Mouse (Mus musculus) ES-Bruce4 (cell line): Measurements from ENCODE around the gene Dll4. TPM values are rescaled to one million over a fixed set of nuclear protein-coding genes. Genes with fewer than 3 reads are reported as not detected.

Experiments used
- H3K27ac ChIP-seq: 2 replicates; pipeline ENCODE4 v1.5.1; 2012; ENCODE audit warnings: low read length, inconsistent platforms; ENCODE audit not compliant: insufficient read depth
- H3K27me3 ChIP-seq: 2 replicates; pipeline ENCODE4 v1.6.1; 2012; ENCODE audit warnings: mild to moderate bottlenecking, low read length, inconsistent platforms; ENCODE audit not compliant: control insufficient read depth, poor library complexity, insufficient read depth, severe bottlenecking
- H3K36me3 ChIP-seq: 2 replicates; pipeline ENCODE4 v1.6.1; 2012; ENCODE audit warnings: inconsistent platforms, mild to moderate bottlenecking, low read length, moderate library complexity; ENCODE audit not compliant: control insufficient read depth, poor library complexity, insufficient read depth, severe bottlenecking
- H3K4me1 ChIP-seq: one replicate; pipeline ENCODE4 v1.8.1; 2011; ENCODE audit warnings: low read length; ENCODE audit not compliant: control insufficient read depth, insufficient read depth
- H3K4me3 ChIP-seq: 2 replicates; pipeline ENCODE4 v1.5.1; 2011; ENCODE audit warnings: low read depth, mild to moderate bottlenecking, low read length
- H3K9ac ChIP-seq: 2 replicates; pipeline ENCODE4 v1.6.1; 2012; ENCODE audit warnings: low read depth, mild to moderate bottlenecking, inconsistent platforms; ENCODE audit not compliant: poor library complexity, severe bottlenecking
- H3K9me3 ChIP-seq: replicated peaks from 2 replicates; pipeline ENCODE4 v1.6.1; 2012; ENCODE audit warnings: mild to moderate bottlenecking, low read length, inconsistent platforms; ENCODE audit not compliant: control insufficient read depth, poor library complexity, insufficient read depth, severe bottlenecking
- CTCF ChIP-seq: IDR thresholded peaks from one replicate; pipeline ENCODE4 v1.8.1; 2011; ENCODE audit warnings: low read depth, low read length
- EP300 ChIP-seq: IDR thresholded peaks from 2 replicates; pipeline ENCODE4 v1.6.1; 2011; ENCODE audit warnings: low read depth, low read length; ENCODE audit not compliant: insufficient read depth
- POLR2A ChIP-seq: IDR thresholded peaks from one replicate; pipeline ENCODE4 v1.8.1; 2011; ENCODE audit warnings: low read length; ENCODE audit not compliant: insufficient read depth
- polyA plus RNA-seq: library from polyadenylated mRNA; stranded (reverse); fragments of >200 nt; gene quantifications from 2 replicates; pipeline ENCODE4 v1.2.4, GENCODE M21; 2011; ENCODE audit warnings: low read depth; ENCODE audit not compliant: missing spikeins, insufficient read depth, insufficient read length

The Dll4 gene
- polyA plus RNA-seq, 1 experiment: not detected

DNA sequence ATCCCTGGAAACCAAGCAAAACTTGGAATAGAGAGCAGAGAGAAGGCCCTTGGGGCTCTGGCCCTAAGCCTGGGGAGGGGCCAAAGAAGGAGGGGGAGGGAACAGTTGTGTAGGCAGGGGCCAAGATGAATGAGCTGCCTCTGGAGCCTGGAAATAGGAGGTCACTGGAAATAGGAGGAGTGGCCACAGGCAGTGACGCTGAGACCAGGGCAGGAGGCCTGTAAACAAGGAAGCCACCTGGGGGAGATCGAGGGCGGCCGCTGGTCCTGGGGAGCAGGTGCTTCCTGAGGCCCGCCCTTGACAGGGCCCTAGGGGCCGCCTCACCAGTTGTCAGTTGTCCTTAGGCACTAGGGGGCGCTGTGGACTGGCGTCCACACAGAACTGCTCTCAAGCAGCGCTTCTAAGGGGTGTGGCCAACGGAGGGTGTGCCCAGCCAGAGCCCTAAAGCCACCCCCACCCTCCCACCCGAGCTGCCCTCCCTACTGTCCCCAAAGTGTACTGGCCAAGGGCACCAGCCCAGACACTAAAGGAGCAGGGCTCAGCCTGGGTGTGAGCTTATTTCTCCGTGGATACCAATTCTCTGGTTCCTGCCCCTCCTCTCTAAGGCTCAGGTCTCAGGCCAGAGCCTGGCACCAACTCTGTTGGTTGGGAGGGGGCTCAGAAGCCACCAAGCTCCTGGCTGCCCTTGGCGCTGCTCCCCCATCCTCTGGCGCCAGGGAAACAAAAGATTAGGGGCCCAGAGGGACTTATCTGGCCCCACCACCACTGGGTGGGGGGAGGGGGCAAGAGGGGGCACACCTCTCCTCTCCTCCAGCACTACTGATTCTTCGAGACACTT, 25.4 kb upstream of the Dll4 start:
- Histone ChIP-seq H3K4me3 (no peak overlapping the region), H3K36me3 (no peaks in the 10 kb centered on the region), H3K9ac (no peak overlapping the region), H3K9me3 (no peaks in the 10 kb centered on the region), H3K27me3 (no peaks in the 10 kb centered on the region), H3K27ac (no peak overlapping the region), H3K4me1 (peaks cover 2% of the 10 kb centered on the region)
- TF ChIP-seq EP300 (0 out of 2 replicates have a peak, but pooled peaks have one; percentile 19), POLR2A (no peak), CTCF (peak; percentile 87)

DNA sequence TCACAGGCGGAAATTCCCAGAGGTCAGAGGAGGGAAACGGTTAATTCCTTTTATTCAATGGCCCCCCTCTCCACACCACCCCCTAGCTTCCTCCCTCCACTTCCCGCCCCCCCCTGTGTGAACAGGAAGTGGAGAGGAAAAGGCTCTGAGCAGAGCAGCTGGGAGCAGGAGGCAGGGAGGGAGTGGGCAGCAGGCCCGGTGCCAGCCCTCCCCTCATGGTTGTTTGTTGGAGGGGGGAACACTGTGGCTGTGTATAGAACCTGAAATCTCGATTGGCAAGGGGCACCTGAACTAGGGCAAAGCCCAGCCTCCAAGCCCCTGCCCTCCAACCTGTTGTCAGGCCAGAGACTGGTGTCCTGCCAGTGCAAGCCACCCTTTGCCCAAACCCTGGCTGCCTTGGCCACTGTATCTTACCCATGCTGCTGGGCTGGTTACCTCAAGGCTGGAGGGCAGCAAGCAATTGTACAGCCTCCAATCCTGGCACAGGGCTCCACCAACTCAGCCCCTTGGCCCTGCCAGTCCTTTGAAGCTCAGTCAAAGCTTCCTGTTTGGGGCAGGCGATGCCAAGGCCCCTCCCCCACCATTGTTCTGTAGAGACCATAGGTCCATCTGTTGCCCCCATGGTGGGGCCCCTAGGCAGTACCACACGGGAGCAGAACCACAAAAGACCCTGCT, 24.6 kb upstream of the Dll4 start:
- no peak for TF ChIP-seq EP300
- no peak for TF ChIP-seq POLR2A
- TF ChIP-seq CTCF: no peak
- H3K9me3 ChIP-seq: no peaks in the 10 kb centered on the region
- H3K9ac ChIP-seq: no peak overlapping the region
- no peak overlapping the region for H3K4me3 ChIP-seq
- H3K27me3 ChIP-seq: no peaks in the 10 kb centered on the region
- no peak overlapping the region for H3K27ac ChIP-seq
- H3K4me1 ChIP-seq: peaks cover 2% of the 10 kb centered on the region
- H3K36me3 ChIP-seq: no peaks in the 10 kb centered on the region

DNA sequence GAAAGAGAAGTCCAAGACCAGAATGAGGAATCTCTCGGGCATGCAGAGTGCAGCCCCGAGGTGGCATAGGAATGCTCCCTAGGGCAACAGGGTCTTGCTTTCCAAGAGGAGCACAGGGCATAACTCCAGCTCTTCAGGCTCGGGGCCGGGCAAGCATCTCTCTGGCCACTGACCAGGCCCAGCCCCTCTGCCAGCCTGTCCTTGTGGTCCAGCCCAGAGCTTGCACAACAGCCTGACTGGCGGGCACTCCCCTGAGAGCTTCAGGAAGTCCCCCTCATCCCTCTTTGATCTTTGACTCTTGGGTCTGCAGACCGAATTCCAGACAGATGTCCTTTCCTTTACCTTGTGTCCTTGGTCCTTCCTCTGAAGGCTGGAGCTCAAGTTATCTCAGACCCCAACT, 22.7 kb upstream of the Dll4 start:
- H3K27me3 ChIP-seq: no peaks in the 10 kb centered on the region
- H3K4me3 ChIP-seq: no peak overlapping the region
- no peaks in the 10 kb centered on the region for H3K36me3 ChIP-seq
- H3K9me3 ChIP-seq: no peaks in the 10 kb centered on the region
- H3K27ac ChIP-seq: no peak overlapping the region
- H3K9ac ChIP-seq: no peak overlapping the region
- TF ChIP-seq CTCF (no peak), EP300 (no peak), POLR2A (no peak)
- H3K4me1 ChIP-seq: peaks cover 2% of the 10 kb centered on the region

DNA sequence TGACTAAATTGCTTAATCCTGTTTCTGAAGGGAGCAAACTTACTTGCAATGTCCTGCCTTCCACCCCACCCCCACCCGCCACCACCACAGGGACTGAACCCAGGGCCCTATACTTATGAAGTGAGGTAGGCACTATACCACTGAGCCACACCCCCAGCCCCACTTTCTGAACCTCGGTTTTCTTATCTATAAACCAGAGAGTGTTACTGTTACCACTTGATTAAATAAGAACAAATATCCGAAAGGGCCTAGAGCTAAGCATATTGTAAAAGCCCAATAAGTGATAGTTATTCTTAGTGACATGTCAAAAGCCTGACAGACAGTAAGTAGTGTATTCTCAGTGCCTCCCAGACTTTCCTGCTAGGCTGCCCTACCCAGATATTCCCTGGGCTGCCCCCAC, 21.2 kb upstream of the Dll4 start:
- Histone ChIP-seq H3K27ac (no peak overlapping the region), H3K27me3 (no peaks in the 10 kb centered on the region), H3K36me3 (no peaks in the 10 kb centered on the region), H3K4me1 (peaks cover 2% of the 10 kb centered on the region), H3K9ac (no peak overlapping the region), H3K9me3 (no peaks in the 10 kb centered on the region), H3K4me3 (no peak overlapping the region)
- TF ChIP-seq POLR2A (no peak), CTCF (no peak), EP300 (no peak)

DNA sequence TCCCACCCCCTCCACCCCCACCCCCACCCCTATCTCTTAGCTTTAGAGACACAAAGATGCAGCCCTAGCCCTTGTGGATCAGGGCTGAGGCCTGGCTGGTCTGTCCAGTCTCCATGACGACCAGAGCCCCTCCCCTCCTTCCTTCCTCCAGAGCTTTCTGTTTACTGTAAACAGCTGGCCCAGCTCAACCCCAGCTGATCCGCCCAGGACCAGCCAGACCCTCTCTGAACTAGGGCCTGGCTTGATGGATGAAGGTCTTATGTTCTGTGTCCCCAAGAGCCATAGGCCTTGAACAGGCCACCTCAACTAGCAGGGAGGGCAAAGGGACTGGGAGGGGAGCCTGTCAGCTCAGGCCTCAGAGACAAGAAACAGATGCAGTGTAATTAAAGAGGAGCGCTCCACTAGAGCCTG, 20.8 kb upstream of the Dll4 start:
- no peaks in the 10 kb centered on the region for H3K36me3 ChIP-seq
- H3K27me3 ChIP-seq: no peaks in the 10 kb centered on the region
- no peak overlapping the region for H3K27ac ChIP-seq
- peaks cover 2% of the 10 kb centered on the region for H3K4me1 ChIP-seq
- TF ChIP-seq EP300: 0 out of 2 replicates have a peak, but pooled peaks have one; percentile 43
- TF ChIP-seq CTCF: no peak
- no peak overlapping the region for H3K4me3 ChIP-seq
- no peaks in the 10 kb centered on the region for H3K9me3 ChIP-seq
- no peak overlapping the region for H3K9ac ChIP-seq

DNA sequence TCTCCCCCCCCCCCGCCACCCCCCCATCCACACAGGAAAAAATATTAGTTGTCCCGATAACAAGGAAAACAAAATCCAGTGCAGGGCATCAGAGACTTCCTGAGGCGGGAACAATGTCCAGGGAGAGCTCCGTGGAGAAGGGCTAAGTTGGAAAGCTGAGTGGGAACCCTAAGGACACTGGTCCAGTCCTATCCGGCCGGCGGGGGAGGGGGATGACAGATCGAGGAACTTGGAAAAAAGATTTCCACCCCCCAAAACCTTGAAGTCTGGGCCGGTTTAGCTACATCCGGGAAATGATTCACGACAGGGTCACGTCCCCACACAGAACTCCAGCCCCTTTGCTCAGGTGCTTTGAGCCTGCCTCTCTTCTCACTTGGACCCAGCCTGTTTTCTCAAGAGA, 14.0 kb upstream of the Dll4 start:
- Histone ChIP-seq H3K4me3 (no peak overlapping the region), H3K4me1 (no peaks in the 10 kb centered on the region), H3K9ac (no peak overlapping the region), H3K27ac (no peak overlapping the region), H3K27me3 (no peaks in the 10 kb centered on the region), H3K36me3 (no peaks in the 10 kb centered on the region), H3K9me3 (no peaks in the 10 kb centered on the region)
- no peak for TF ChIP-seq EP300
- TF ChIP-seq CTCF: no peak
- no peak for TF ChIP-seq POLR2A
